Mouse (Mus musculus): ENCODE results near the gene Ube2g2.

Ube2g2 gene

GRCm38 (mm10) chr10:77605908-77606826, 15.9 kb upstream of the Ube2g2 start, which contains the start of the genes Sumo3 and Gm49325:
Gene Sumo3 (plus strand): TSS chr10:77606097.
Gene Gm49325 (plus strand): TSS chr10:77606197.
- DNase-seq (ENCODE audit: low spot score) = peak; percentile 92

GRCm38 (mm10) chr10:77606855-77607254, 15.2 kb upstream of the Ube2g2 start:
- no peak for DNase-seq (ENCODE audit: low spot score)

GRCm38 (mm10) chr10:77607441-77607840, 14.6 kb upstream of the Ube2g2 start:
- DNase-seq (ENCODE audit: low spot score) = no peak

- no peak for DNase-seq (ENCODE audit: low spot score)
Observed at GRCm38 (mm10) chr10:77608589-77608988, 13.5 kb upstream of the Ube2g2 start.

- no peak for DNase-seq (ENCODE audit: low spot score)
Observed at GRCm38 (mm10) chr10:77610221-77610961, 11.7 kb upstream of the Ube2g2 start.

GRCm38 (mm10) chr10:77613409-77613808, 8.7 kb upstream of the Ube2g2 start:
- DNase-seq (ENCODE audit: low spot score) = no peak

GRCm38 (mm10) chr10:77615647-77616046, 6.4 kb upstream of the Ube2g2 start:
- no peak for DNase-seq (ENCODE audit: low spot score)

GRCm38 (mm10) chr10:77616166-77616565, 5.9 kb upstream of the Ube2g2 start:
- no peak for DNase-seq (ENCODE audit: low spot score)

GRCm38 (mm10) chr10:77616926-77617325, 5.1 kb upstream of the Ube2g2 start:
- no peak for DNase-seq (ENCODE audit: low spot score)

GRCm38 (mm10) chr10:77621546-77621945, 529 bp upstream of the Ube2g2 start:
- no peak for DNase-seq (ENCODE audit: low spot score)

- DNase-seq (ENCODE audit: low spot score) = no peak
Observed at GRCm38 (mm10) chr10:77623069-77623492, 1.0 kb downstream of the Ube2g2 start.

GRCm38 (mm10) chr10:77623639-77624400, 1.7 kb downstream of the Ube2g2 start:
- no peak for DNase-seq (ENCODE audit: low spot score)

- no peak for DNase-seq (ENCODE audit: low spot score)
Observed at GRCm38 (mm10) chr10:77624570-77624995, 2.5 kb downstream of the Ube2g2 start.

GRCm38 (mm10) chr10:77626036-77626435, 4.0 kb downstream of the Ube2g2 start:
- DNase-seq (ENCODE audit: low spot score) = no peak

GRCm38 (mm10) chr10:77626591-77626990, 4.5 kb downstream of the Ube2g2 start:
- DNase-seq (ENCODE audit: low spot score) = no peak

GRCm38 (mm10) chr10:77627497-77627896, 5.4 kb downstream of the Ube2g2 start:
- no peak for DNase-seq (ENCODE audit: low spot score)

- DNase-seq (ENCODE audit: low spot score) = no peak
Observed at GRCm38 (mm10) chr10:77629163-77629562, 7.1 kb downstream of the Ube2g2 start.

GRCm38 (mm10) chr10:77629970-77630369, 7.9 kb downstream of the Ube2g2 start:
- DNase-seq (ENCODE audit: low spot score) = no peak

- no peak for DNase-seq (ENCODE audit: low spot score)
Observed at GRCm38 (mm10) chr10:77634016-77634415, 11.9 kb downstream of the Ube2g2 start.

- DNase-seq (ENCODE audit: low spot score) = no peak
Observed at GRCm38 (mm10) chr10:77634452-77635231, 12.6 kb downstream of the Ube2g2 start.

- no peak for DNase-seq (ENCODE audit: low spot score)
Observed at GRCm38 (mm10) chr10:77636234-77636922, 14.3 kb downstream of the Ube2g2 start.

All from urinary bladder, postnatal 10 days (tissue).